Mouse (Mus musculus) c-Kit-positive CD71-positive TER-119-positive erythroid progenitor cells, embryonic 14.5 days (primary cell): ENCODE results near the gene Syngr4.
"Not testable (repeated sequence)": the region's sequence is repeated elsewhere in the genome, so short reads cannot be mapped to it uniquely, and the experiment has no call there.

Source experiments
- DNase-seq: peaks from one replicate; pipeline ENCODE4 v3.0.0-alpha.2; 2013; ENCODE audit warnings: low spot score

The Syngr4 gene

GRCm38 (mm10) chr7:45896517-45897257, at the start of gene Syngr4, which contains the start of gene Tmem143:
Gene Syngr4 (minus strand): TSS chr7:45896714.
Gene Tmem143 (plus strand): TSS chr7:45896941.
- DNase-seq: peak; percentile 99

DNA sequence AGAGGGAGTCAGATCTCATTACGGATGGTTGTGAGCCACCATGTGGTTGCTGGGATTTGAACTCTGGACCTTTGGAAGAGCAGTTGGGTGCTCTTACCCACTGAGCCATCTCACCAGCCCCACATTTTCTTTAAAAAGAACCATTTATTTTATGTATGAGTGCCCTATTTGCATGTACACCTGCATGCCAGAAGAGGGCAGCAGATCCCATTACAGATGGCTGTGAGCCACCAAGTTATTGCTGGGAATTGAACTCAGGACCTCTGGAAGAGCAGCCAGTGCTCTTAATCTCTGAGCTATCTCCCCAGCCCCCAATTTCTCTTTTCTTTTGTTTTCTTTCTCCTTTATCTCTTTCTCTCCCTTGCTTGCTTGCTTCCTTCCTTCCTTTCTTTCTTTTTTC, 46.8 kb upstream of the Syngr4 start:
- not testable (repeated sequence) for DNase-seq

DNA sequence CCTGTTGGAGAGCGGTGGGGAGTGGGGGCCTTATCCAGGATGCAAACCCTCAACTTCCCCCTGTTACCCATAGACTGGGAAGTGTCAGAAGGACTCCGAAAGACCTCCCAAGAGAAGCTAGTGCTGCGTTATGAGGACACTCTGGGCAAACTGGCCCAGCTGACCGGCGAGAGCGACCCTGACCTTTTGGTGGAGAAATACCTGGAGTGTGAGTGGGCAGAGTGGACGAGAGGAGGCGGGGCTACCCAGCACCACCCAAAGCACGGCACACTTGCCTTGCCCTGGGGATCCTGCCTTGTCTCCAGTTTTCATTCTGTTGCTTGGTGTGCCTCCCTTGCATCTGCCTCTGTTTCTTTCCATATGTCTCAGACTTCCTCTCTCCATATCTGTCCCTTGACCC, 45.5 kb upstream of the Syngr4 start:
- no peak for DNase-seq

GRCm38 (mm10) chr7:45939836-45940235, 43.3 kb upstream of the Syngr4 start:
- no peak for DNase-seq

- peak; percentile 56 for DNase-seq
Observed at GRCm38 (mm10) chr7:45935114-45935513, 38.6 kb upstream of the Syngr4 start.

DNA sequence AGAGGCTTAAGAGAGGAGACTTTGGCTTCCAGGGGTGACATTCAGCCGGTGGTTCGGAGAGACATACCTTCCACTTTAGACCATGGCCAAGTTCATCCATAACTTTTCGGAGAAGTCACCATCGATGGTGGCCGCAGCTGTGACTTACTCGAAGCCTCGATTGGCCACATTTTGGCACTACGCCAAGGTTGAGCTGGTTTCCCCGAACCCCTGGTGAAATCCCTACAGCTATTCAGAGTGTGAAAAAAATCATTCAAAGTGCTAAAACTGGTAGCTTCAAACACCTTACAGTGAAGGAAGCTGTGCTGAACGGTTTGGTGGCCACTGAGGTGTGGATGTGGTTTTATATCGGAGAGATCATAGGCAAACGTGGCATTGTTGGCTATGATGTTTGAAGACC, 37.3 kb upstream of the Syngr4 start:
- DNase-seq: not testable (repeated sequence)

- no peak for DNase-seq
Observed at GRCm38 (mm10) chr7:45929688-45930087, 33.2 kb upstream of the Syngr4 start.

DNA sequence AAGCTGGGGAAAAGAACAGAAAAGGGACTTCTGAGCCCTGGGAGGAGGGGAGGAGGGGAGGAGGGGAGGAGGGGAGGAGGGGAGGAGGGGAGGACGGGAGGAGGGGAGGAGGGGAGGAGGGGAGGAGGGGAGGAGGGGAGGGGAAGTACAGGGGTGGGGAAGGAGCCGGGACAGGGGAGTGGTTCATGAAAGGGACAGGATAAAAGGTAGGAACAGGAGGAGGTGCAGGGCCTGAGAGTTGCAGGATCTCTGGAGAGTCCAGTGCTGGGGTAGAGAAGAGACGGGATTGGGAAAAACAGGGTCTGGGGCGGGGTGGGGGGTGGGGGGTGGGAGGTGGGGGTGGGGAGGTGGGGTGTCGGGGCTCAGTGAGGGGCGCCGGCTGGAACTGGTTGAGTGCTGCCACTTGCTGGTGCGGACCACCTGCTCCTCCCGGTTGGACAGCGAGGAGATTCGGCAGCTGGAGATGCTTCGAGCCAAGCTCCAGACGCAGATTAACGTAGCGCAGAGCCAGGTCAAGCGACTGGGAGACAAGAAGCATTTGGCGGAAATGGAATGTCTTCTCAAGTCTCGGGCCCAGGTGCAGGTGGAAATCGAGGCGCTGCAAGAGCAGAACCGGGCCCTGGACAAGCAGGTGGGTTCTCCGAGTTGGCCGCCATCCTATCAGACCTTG, 32.2 kb upstream of the Syngr4 start:
- DNase-seq: no peak

DNA sequence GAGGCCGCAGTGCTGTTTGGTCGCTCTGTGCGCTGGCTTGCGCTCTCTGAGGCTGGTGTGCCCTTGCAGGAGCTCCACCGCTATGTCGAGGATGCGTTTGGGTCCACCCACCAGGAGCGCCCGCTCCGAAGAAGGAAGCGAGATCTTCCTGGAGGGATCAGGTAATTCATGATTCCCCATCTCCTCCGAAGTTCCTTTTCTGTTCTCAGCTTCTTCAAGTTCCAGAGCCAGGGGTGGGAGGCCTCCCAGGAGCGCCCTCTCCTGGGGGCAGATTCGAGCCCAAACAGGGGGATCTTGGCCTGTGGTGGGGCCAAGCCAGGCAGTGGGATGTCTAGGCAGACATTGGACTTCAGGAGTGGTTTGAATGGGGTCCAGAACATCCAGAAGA, 27.9 kb upstream of the Syngr4 start:
- no peak for DNase-seq

- DNase-seq: peak; percentile 53
Observed at GRCm38 (mm10) chr7:45923762-45924428, 27.4 kb upstream of the Syngr4 start, which contains the start of gene Ccdc114. Gene Ccdc114 (plus strand): TSS chr7:45924072.

DNA sequence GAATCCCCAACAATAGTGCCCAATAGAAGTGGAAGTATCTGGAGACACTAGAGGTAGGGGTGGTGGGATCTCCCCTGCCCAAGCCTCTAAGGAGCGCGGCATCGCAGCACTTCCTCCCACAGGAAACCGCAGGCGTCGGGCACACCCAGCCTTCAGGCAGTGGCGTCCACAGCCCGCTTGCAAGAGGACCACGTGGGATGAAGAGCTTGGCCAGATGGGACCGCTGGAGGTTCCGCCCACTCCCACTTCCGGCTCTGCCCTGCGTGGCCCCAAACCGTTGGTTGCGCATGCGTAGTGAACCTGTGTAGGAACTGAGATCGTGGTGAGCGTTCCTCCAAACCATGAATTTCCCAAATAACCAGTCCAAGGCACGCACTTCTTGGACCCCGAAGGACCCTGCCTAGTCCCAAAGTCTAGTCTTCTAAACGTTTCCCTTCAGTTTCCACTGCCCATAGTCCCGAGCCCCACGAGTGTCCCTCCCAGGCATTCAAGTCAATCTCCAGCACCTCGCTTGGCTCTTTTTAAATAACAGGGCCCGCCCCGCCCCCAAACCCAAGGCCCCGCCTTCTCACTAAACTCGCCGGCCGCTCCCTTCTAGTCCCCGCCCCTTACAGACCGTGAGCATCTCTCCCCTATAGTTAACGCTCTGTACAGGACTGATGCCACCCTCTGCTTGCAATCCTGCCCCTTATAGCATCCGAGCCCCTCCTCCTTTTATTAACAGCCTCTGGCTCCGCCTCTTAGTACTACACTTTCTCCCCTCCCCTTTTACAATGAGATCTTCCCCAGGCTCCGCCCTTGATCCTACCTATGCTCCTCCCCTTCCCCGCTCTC, 26.6 kb upstream of the Syngr4 start:
- DNase-seq: peak; percentile 92

- no peak for DNase-seq
Observed at GRCm38 (mm10) chr7:45921950-45922600, 25.6 kb upstream of the Syngr4 start.

DNA sequence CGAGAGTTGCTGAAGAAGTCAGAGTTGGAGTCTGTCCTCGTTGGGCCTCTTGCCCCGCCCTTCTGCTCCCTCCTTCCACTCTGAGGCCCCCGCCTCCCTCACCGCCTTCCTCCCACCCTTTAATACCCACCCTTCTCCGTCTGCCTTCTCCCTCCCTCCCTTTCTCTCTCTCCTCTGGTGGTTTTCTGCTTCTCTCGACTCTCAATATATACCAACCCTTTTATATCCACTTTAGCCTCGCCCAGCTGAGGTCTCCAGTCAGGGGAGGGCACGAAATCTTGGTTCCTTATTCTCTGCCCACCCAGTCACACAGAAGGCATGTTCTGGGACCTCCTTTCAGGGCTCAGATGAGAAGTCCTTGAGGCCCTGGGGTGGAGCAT, 24.7 kb upstream of the Syngr4 start, which contains the start of gene Emp3:
TSS of gene Emp3 (minus strand) at position 163 of the 380 bp plus-strand sequence.
- DNase-seq: peak; percentile 62

- DNase-seq: no peak
Observed at GRCm38 (mm10) chr7:45920583-45921241, 24.2 kb upstream of the Syngr4 start.

DNA sequence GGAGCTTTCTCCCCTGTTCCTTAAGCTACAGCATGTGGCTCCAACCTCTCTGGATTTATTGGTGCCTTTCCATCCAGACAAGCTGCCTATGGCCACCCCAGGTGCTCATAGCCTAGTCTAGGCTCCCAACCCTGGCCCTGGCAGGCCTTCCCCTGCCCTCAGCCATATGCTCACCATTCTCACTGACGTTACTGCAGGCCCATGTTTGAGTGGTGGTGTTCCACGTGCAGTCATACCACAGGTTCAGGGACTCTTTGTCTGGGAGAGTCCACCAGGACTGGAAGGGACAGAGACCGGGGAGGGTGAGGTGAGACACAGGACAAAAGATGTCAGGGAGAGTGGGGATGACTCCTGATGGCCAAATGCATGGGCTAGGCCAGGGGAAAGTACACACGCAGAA, 23.2 kb upstream of the Syngr4 start:
- DNase-seq: no peak

GRCm38 (mm10) chr7:45919083-45919671, 22.7 kb upstream of the Syngr4 start:
- no peak for DNase-seq

DNA sequence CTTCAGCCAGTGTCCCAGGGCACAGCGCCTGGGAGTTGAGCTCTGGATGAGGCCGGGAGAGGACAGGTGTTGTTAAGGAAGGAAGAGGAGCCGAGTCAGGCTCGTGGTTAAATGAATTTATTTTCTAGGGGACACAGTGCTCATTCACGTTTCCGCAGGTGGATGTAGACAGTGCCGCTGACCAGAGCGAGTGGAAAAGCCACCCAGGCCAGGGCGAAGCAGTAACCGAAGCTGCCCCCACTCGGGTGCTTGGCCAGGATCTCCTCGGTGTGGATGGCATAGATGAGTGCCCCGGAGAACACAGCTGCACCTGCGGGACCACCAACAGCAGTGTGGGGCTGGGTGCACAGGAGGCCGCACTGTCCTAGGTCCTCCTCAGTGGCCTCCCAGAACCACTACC, 21.4 kb upstream of the Syngr4 start:
- DNase-seq: no peak

GRCm38 (mm10) chr7:45917004-45917704, 20.6 kb upstream of the Syngr4 start:
- no peak for DNase-seq

DNA sequence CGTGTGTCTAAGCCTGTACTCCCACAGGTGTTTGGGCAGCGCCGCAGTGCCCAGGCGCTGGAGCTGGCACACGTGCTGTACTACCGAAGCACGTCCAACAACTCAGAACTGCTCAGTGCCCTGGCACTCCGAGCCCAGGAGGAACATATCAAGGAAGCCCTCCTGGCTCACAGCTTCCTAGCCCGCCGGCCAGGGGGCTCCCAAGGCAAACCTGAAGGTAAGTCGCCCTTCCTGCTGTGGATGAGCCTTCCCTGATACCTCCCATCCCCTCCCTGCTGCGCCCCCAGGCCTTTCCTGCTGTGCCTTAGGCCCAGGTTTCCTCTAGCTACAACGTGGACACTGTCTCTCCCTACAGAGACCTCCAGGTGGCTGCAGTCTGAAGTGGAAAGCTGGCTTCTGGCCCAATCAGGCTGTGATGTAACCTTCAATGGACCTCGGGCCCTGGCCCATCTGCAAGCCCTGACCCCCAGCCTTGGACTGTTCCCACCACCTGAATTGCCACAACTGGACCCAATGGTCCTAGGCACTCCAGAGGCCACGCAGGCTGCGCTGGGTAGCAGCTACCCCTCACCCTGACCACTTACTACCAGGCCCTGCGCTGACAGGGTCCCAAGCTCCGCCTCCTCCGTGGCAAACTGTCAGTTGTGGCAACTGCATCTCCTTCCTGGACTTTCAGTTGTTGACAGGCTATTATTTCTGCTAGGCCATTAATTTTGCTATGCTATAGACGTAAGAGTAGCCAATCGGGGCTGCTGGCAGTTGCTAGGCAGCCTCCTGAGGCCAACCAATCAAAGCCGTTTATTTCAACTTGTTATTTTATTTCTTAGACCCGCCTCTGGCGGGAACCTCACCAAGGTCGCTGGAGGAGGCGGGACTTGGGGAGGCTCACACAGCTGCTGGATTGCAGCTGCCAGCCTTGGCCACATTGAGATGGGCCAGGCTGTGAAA, 19.8 kb upstream of the Syngr4 start:
- peak; percentile 71 for DNase-seq
